Mouse (Mus musculus): Measurements from ENCODE around the gene Med24.
"Not testable (repeated sequence)": the region's sequence is repeated elsewhere in the genome, so short reads cannot be mapped to it uniquely, and the experiment has no call there.

Gene Med24

GRCm38 (mm10) chr11:98695408-98695807, 33.8 kb downstream of the Med24 start:
- no peak for DNase-seq (ENCODE audit: low read depth, low spot score)

- DNase-seq (ENCODE audit: low read depth, low spot score) = no peak
Measured at GRCm38 (mm10) chr11:98694301-98694700, 34.9 kb downstream of the Med24 start.

GRCm38 (mm10) chr11:98693746-98694145, 35.5 kb downstream of the Med24 start:
- DNase-seq (ENCODE audit: low read depth, low spot score) = no peak

GRCm38 (mm10) chr11:98693201-98693600, 36.0 kb downstream of the Med24 start:
- DNase-seq (ENCODE audit: low read depth, low spot score) = peak; percentile 27

GRCm38 (mm10) chr11:98688009-98688408, 41.2 kb downstream of the Med24 start:
- DNase-seq (ENCODE audit: low read depth, low spot score) = no peak

- no peak for DNase-seq (ENCODE audit: low read depth, low spot score)
Measured at GRCm38 (mm10) chr11:98686976-98687375, 42.3 kb downstream of the Med24 start.

- DNase-seq (ENCODE audit: low read depth, low spot score) = no peak
Measured at GRCm38 (mm10) chr11:98685642-98686041, 43.6 kb downstream of the Med24 start.

GRCm38 (mm10) chr11:98682811-98683210, 46.4 kb downstream of the Med24 start:
- DNase-seq (ENCODE audit: low read depth, low spot score) = no peak

- peak; percentile 99 for DNase-seq (ENCODE audit: low read depth, low spot score)
Measured at GRCm38 (mm10) chr11:98681786-98682745, 47.2 kb downstream of the Med24 start, which contains the start of gene Psmd3. Gene Psmd3, plus strand, starts transcription at chr11:98682554.

GRCm38 (mm10) chr11:98681186-98681585, 48.0 kb downstream of the Med24 start:
- DNase-seq (ENCODE audit: low read depth, low spot score) = no peak

GRCm38 (mm10) chr11:98680595-98680994, 48.6 kb downstream of the Med24 start:
- not testable (repeated sequence) for DNase-seq (ENCODE audit: low read depth, low spot score)

- no peak for DNase-seq (ENCODE audit: low read depth, low spot score)
Measured at GRCm38 (mm10) chr11:98680023-98680422, 49.2 kb downstream of the Med24 start.

GRCm38 (mm10) chr11:98675829-98676363, 53.3 kb downstream of the Med24 start:
- DNase-seq (ENCODE audit: low read depth, low spot score) = no peak

GRCm38 (mm10) chr11:98673136-98673535, 56.1 kb downstream of the Med24 start:
- peak; percentile 71 for DNase-seq (ENCODE audit: low read depth, low spot score)

GRCm38 (mm10) chr11:98672482-98672881, 56.8 kb downstream of the Med24 start:
- no peak for DNase-seq (ENCODE audit: low read depth, low spot score)

- peak; percentile 61 for DNase-seq (ENCODE audit: low read depth, low spot score)
Measured at GRCm38 (mm10) chr11:98671857-98672256, 57.4 kb downstream of the Med24 start.

GRCm38 (mm10) chr11:98671284-98671815, 57.9 kb downstream of the Med24 start:
- no peak for DNase-seq (ENCODE audit: low read depth, low spot score)

- no peak for DNase-seq (ENCODE audit: low read depth, low spot score)
Measured at GRCm38 (mm10) chr11:98668984-98669383, 60.3 kb downstream of the Med24 start.

GRCm38 (mm10) chr11:98664091-98664490, 65.1 kb downstream of the Med24 start, which contains the start of gene Gsdma:
Gene Gsdma, plus strand, starts transcription at chr11:98664351.
- no peak for DNase-seq (ENCODE audit: low read depth, low spot score)

- DNase-seq (ENCODE audit: low read depth, low spot score) = peak; percentile 85
Measured at GRCm38 (mm10) chr11:98660517-98660916, 68.7 kb downstream of the Med24 start.

GRCm38 (mm10) chr11:98655076-98655475, 74.2 kb downstream of the Med24 start:
- peak; percentile 48 for DNase-seq (ENCODE audit: low read depth, low spot score)
